In the genomic region with DNA sequence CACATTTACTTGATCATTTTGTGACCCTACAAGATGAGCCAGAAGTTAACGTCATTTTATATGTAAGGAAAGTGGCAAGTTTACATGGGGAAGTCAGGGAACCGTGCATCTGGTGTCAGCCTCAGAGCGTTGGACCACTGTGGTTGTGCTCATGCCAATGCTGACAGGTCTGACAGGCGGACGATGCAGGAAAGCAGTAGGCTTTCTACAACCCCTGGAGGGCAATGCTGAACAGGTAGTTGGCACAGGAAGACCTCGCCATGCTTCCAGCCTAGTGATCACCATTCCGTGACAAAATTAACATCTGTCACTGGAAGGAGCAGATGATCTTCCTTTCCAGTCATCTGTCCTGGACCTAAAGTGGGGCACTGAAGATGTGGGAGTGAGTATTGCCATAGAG, we compare ENCODE assay signal across 24 mouse cellular contexts.
DNase-seq lines count a peak whose midpoint lies in the region; ATAC-seq and TF ChIP-seq lines count a peak whose summit lies in the region.
"Had no signal": no experiment of that assay in that cellular context is flagged by ENCODE, and none has a peak within 500 bp of the region (broad histone marks: within the 10 kb centered on the region; RNA-seq: fewer than 3 reads in every experiment).

No protein-coding gene starts in this region.

- H3K27ac ChIP-seq in hindbrain, postnatal 0 days = no peak overlapping the region
- H3K27ac ChIP-seq in hindbrain, embryonic 12.5 days = no peak overlapping the region
- no peak overlapping the region for H3K27ac ChIP-seq in midbrain, postnatal 0 days (ENCODE audit: low read depth, low read length)
- H3K27ac ChIP-seq in midbrain, embryonic 10.5 days (replicated peaks) = no peak overlapping the region
- H3K27ac ChIP-seq: embryonic facial prominence, embryonic 10.5 days; embryonic facial prominence, embryonic 12.5 days; forebrain, embryonic 13.5 days; forebrain, embryonic 15.5 days had no signal

- no peak overlapping the region for H3K4me2 ChIP-seq in hindbrain, postnatal 0 days (ENCODE audit: low read depth, low read length)
- H3K4me2 ChIP-seq in hindbrain, embryonic 12.5 days (replicated peaks) = no peak overlapping the region
- H3K4me2 ChIP-seq in midbrain, postnatal 0 days (ENCODE audit: low read depth, low read length, poor library complexity, severe bottlenecking) = no peak overlapping the region
- H3K4me2 ChIP-seq: embryonic facial prominence, embryonic 12.5 days; forebrain, embryonic 13.5 days; forebrain, embryonic 15.5 days had no signal

- no peak overlapping the region for H3K4me3 ChIP-seq in hindbrain, postnatal 0 days (ENCODE audit: low read length)
- H3K4me3 ChIP-seq in hindbrain, embryonic 12.5 days = no peak overlapping the region
- H3K4me3 ChIP-seq in midbrain, postnatal 0 days (ENCODE audit: low read depth, low read length) = no peak overlapping the region
- no peak overlapping the region for H3K4me3 ChIP-seq in midbrain, embryonic 10.5 days
- H3K4me3 ChIP-seq: embryonic facial prominence, embryonic 10.5 days; embryonic facial prominence, embryonic 12.5 days; forebrain, embryonic 13.5 days; forebrain, embryonic 15.5 days had no signal

- no peak for TF ChIP-seq CTCF in hindbrain, postnatal 0 days (IDR thresholded peaks at IDR 0.05; ENCODE audit: low read depth)
- TF ChIP-seq CTCF in midbrain, postnatal 0 days (IDR thresholded peaks at IDR 0.05) = no peak

- ATAC-seq in hindbrain, postnatal 0 days = 0 out of 2 replicates have a peak, but pooled peaks have one; percentile 35
- no peak for ATAC-seq in hindbrain, embryonic 12.5 days (ENCODE audit: low FRiP score)
- no peak for ATAC-seq in midbrain, postnatal 0 days (ENCODE audit: low FRiP score)
- ATAC-seq: activated CD4-positive, CD25-positive, alpha-beta regulatory T cell, adult 4 months; CD4-positive, CD25-positive, alpha-beta regulatory T cell, adult 4 months; forebrain, embryonic 13.5 days; forebrain, embryonic 15.5 days; forebrain, postnatal 0 days; Patski had no signal

- WGBS in hindbrain, postnatal 0 days = 63% methylated on average over 7 of the region's 7 CpGs
- 89% methylated on average over 7 of the region's 7 CpGs for WGBS in hindbrain, embryonic 12.5 days
- WGBS in midbrain, postnatal 0 days = 89% methylated on average over 7 of the region's 7 CpGs
- 92% methylated on average over 7 of the region's 7 CpGs for WGBS in midbrain, embryonic 10.5 days

- H3K36me3 ChIP-seq in hindbrain, postnatal 0 days (ENCODE audit: insufficient read depth, low read length) = no peaks in the 10 kb centered on the region
- H3K36me3 ChIP-seq in hindbrain, embryonic 12.5 days = no peaks in the 10 kb centered on the region
- no peaks in the 10 kb centered on the region for H3K36me3 ChIP-seq in midbrain, postnatal 0 days (ENCODE audit: insufficient read depth, low read length)
- no peaks in the 10 kb centered on the region for H3K36me3 ChIP-seq in midbrain, embryonic 10.5 days
- H3K36me3 ChIP-seq: embryonic facial prominence, embryonic 10.5 days; embryonic facial prominence, embryonic 12.5 days; forebrain, embryonic 15.5 days; G1E had no signal

- no peaks in the 10 kb centered on the region for H3K27me3 ChIP-seq in hindbrain, postnatal 0 days (ENCODE audit: insufficient read depth, low read length)
- no peaks in the 10 kb centered on the region for H3K27me3 ChIP-seq in hindbrain, embryonic 12.5 days
- no peaks in the 10 kb centered on the region for H3K27me3 ChIP-seq in midbrain, postnatal 0 days (ENCODE audit: insufficient read depth, low read length)
- no peaks in the 10 kb centered on the region for H3K27me3 ChIP-seq in midbrain, embryonic 10.5 days (ENCODE audit: low read depth, poor library complexity, severe bottlenecking)
- H3K27me3 ChIP-seq: CH12.LX; embryonic facial prominence, embryonic 12.5 days; forebrain, embryonic 13.5 days; forebrain, embryonic 15.5 days; Patski had no signal

- peak; percentile 59 to 76 for DNase-seq in cerebellum, postnatal 10 days
- DNase-seq in cerebellum, adult 9-11 months = no peak
- peak; percentile 31 for DNase-seq in hindbrain, postnatal 0 days (ENCODE audit: low spot score)
- peak; percentile 33 for DNase-seq in midbrain, postnatal 0 days (ENCODE audit: low spot score)
- DNase-seq in midbrain, embryonic 10.5 days (ENCODE audit: low spot score) = no peak
- DNase-seq: adrenal gland, adult 8-10 months; adrenal gland, postnatal 14 days; adrenal gland, postnatal 36 days; B cell, adult 2 months; cerebellum, adult 11 months; cerebellum, adult 18-20 months; cerebellum, adult 8-10 months; cerebellum, postnatal 25 days; forebrain, postnatal 0 days had no signal

- H3K9me3 ChIP-seq in hindbrain, postnatal 0 days (ENCODE audit: low read length) = no peaks in the 10 kb centered on the region
- H3K9me3 ChIP-seq in hindbrain, embryonic 12.5 days (replicated peaks) = no peaks in the 10 kb centered on the region
- H3K9me3 ChIP-seq in midbrain, postnatal 0 days (ENCODE audit: low read length) = no peaks in the 10 kb centered on the region
- H3K9me3 ChIP-seq in midbrain, embryonic 10.5 days (replicated peaks) = no peaks in the 10 kb centered on the region
- H3K9me3 ChIP-seq: embryonic facial prominence, embryonic 10.5 days; embryonic facial prominence, embryonic 12.5 days; forebrain, embryonic 13.5 days; forebrain, embryonic 15.5 days; G1E had no signal

- H3K4me1 ChIP-seq in hindbrain, postnatal 0 days (ENCODE audit: insufficient read depth, low read length) = no peaks in the 10 kb centered on the region
- H3K4me1 ChIP-seq in hindbrain, embryonic 12.5 days = no peaks in the 10 kb centered on the region
- no peaks in the 10 kb centered on the region for H3K4me1 ChIP-seq in midbrain, postnatal 0 days (ENCODE audit: insufficient read depth, low read length)
- H3K4me1 ChIP-seq in midbrain, embryonic 10.5 days = no peaks in the 10 kb centered on the region
- H3K4me1 ChIP-seq: embryonic facial prominence, embryonic 10.5 days; embryonic facial prominence, embryonic 12.5 days; forebrain, embryonic 13.5 days; forebrain, embryonic 15.5 days had no signal

- no peak overlapping the region for H3K9ac ChIP-seq in hindbrain, postnatal 0 days (replicated peaks; ENCODE audit: low read length)
- no peak overlapping the region for H3K9ac ChIP-seq in hindbrain, embryonic 12.5 days
- H3K9ac ChIP-seq in midbrain, postnatal 0 days (replicated peaks; ENCODE audit: low read length, poor library complexity, severe bottlenecking) = no peak overlapping the region
- H3K9ac ChIP-seq: embryonic facial prominence, embryonic 12.5 days; forebrain, embryonic 13.5 days; forebrain, embryonic 15.5 days; forebrain, postnatal 0 days had no signal

Comparison
In these comparisons a context has a peak if more than half of its experiments do, and no peak if none do; other contexts are left out.
1. DNase-seq: peak in cerebellum, postnatal 10 days (2 of 2), hindbrain, postnatal 0 days (single experiment) and midbrain, postnatal 0 days (single experiment); none in cerebellum, adult 9-11 months (single experiment) and midbrain, embryonic 10.5 days (single experiment).